Mouse (Mus musculus) lung, embryonic 15.5 days (tissue): ENCODE data around the gene Ly6g6d. TPM values are rescaled to one million over a fixed set of nuclear protein-coding genes. Genes with fewer than 3 reads are reported as not detected.

ENCODE experiments used
- ATAC-seq: fragments of 200-750 bp; cut with Nextera tagmentation; 2 replicates; pipeline ENCODE4 v1.8.0; 2017; ENCODE audit warnings: moderate number of reproducible peaks, borderline replicate concordance; ENCODE audit not compliant: low FRiP score, low TSS enrichment; ENCODE audit errors: extremely low read depth
- H3K27ac ChIP-seq: fragments of 300-500 bp; sonication (generic); 2 replicates; pipeline ENCODE4 v1.5.1; 2015; ENCODE audit warnings: moderate library complexity, mild to moderate bottlenecking, inconsistent platforms
- H3K27me3 ChIP-seq: fragments of 300-500 bp; sonication (generic); 2 replicates; pipeline ENCODE4 v1.6.1; 2015; ENCODE audit warnings: inconsistent platforms
- H3K36me3 ChIP-seq: fragments of 300-500 bp; sonication (generic); 2 replicates; pipeline ENCODE4 v1.6.1; 2015; ENCODE audit warnings: inconsistent platforms
- H3K4me1 ChIP-seq: fragments of 300-500 bp; sonication (generic); 2 replicates; pipeline ENCODE4 v1.6.1; 2015; ENCODE audit warnings: inconsistent platforms
- H3K4me2 ChIP-seq: fragments of 300-500 bp; sonication (generic); 2 replicates; pipeline ENCODE4 v1.6.1; 2015; ENCODE audit warnings: inconsistent platforms, mild to moderate bottlenecking, moderate library complexity
- H3K4me3 ChIP-seq: fragments of 300-500 bp; sonication (generic); 2 replicates; pipeline ENCODE4 v1.5.1; 2015; ENCODE audit warnings: mild to moderate bottlenecking, inconsistent platforms
- H3K9ac ChIP-seq: fragments of 300-500 bp; sonication (generic); 2 replicates; pipeline ENCODE4 v1.6.1; 2015; ENCODE audit warnings: inconsistent platforms
- H3K9me3 ChIP-seq: fragments of 300-500 bp; sonication (generic); 2 replicates; pipeline ENCODE4 v1.6.1; 2016; ENCODE audit warnings: inconsistent platforms
- WGBS: fragments of 180-500 bp; shearing (Covaris S2); methylation state at CpG from one replicate; pipeline ENCODE4 v1.1.7; 2015; 5-methylcytosine and 5-hydroxymethylcytosine counted together
- polyA plus RNA-seq: library from polyadenylated mRNA; unstranded; fragments of >200 nt; fragmentation: Nextera tagmentation; extraction: Ambion mirVana; gene quantifications from 2 replicates; pipeline ENCODE4 v1.2.1, GENCODE M21; 2015

The Ly6g6d gene
- polyA plus RNA-seq, 1 experiment from 2014 or later, result 6.7 TPM

- Histone ChIP-seq H3K27me3 (no peaks in the 10 kb centered on the region), H3K9me3 (no peaks in the 10 kb centered on the region), H3K36me3 (peaks cover 77% of the 10 kb centered on the region), H3K9ac (no peak overlapping the region), H3K4me1 (no peaks in the 10 kb centered on the region), H3K27ac (no peak overlapping the region), H3K4me2 (no peak overlapping the region), H3K4me3 (no peak overlapping the region)
- WGBS, result 88% methylated on average over 12 of the region's 12 CpGs
- no peak for ATAC-seq
Observed at GRCm38 (mm10) chr17:35097164-35097655, 19.3 kb upstream of the Ly6g6d start.

DNA sequence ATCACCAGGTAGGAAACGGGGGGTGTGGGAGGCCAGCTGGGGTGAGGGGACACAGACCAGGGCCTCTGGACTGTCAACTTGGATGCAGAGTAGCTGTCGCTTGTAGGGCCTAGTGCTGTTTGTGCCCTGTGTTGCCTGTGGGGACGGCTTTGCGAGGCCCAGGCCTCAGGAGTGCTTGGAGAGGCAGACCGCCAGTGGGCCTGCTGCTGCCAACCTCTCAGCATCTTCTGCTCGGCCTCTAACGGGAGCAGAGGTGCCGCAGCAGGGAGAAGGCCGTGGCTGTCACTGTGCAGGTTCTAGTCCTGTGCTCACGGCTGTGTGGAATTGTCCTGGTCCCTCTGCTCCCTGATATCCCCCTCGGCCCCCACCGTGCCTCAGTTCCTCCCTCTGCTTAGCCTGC is 18.7 kb upstream of the Ly6g6d start:
- no peak overlapping the region for H3K27ac ChIP-seq
- H3K4me1 ChIP-seq, result no peaks in the 10 kb centered on the region
- no peak for ATAC-seq
- H3K27me3 ChIP-seq, result no peaks in the 10 kb centered on the region
- H3K9me3 ChIP-seq, result no peaks in the 10 kb centered on the region
- H3K4me3 ChIP-seq, result no peak overlapping the region
- no peak overlapping the region for H3K9ac ChIP-seq
- no peak overlapping the region for H3K4me2 ChIP-seq
- peaks cover 76% of the 10 kb centered on the region for H3K36me3 ChIP-seq
- 83% methylated on average over 12 of the region's 12 CpGs for WGBS

GRCm38 (mm10) chr17:35094475-35095365 is 16.9 kb upstream of the Ly6g6d start:
- H3K4me3 ChIP-seq, result no peak overlapping the region
- H3K36me3 ChIP-seq, result peaks cover 67% of the 10 kb centered on the region
- H3K27me3 ChIP-seq, result no peaks in the 10 kb centered on the region
- ATAC-seq, result no peak
- H3K4me2 ChIP-seq, result no peak overlapping the region
- H3K9me3 ChIP-seq, result no peaks in the 10 kb centered on the region
- H3K4me1 ChIP-seq, result peaks cover 12% of the 10 kb centered on the region
- H3K9ac ChIP-seq, result no peak overlapping the region
- 84% methylated on average over 15 of the region's 15 CpGs for WGBS
- H3K27ac ChIP-seq, result no peak overlapping the region

DNA sequence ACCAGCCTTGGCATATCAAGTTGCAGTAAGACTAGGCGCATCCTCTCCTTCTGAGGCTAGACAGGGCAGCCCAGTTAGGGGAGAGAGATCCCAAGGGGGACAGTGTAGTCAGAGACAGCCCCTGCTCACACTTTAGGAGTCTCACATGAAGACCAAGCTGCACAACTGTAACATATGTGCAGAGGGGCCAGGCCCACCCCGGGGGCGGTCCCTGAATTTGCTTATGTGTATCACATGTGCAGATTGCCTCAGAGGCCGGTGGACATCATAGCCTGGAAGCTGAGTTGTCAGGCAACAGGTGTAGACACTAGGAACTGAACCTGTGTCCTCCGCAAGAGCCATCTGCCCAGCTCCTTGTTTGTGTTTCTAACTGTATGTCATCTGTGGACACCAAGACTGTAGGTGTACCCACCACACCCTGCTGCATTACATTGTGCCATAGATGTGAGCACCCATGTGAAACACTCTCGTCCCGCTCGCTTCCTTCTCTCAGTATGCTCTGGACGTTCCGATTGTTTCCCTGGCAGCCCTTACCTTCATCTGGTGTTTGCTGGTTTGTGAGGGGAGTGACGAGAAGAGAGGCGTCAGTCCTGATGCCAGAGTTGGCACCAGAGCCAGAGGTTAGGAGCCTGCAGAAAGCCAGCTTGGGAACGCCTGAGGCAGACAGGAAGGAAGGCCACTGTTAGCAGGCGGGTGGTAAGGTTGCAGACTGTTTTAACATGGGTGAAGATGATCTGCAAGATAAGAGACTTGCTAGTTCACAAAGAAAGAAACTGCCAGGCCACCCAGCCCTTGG is 14.7 kb upstream of the Ly6g6d start:
- no peak overlapping the region for H3K4me3 ChIP-seq
- no peak overlapping the region for H3K4me2 ChIP-seq
- H3K27ac ChIP-seq, result no peak overlapping the region
- ATAC-seq, result no peak
- peaks cover 12% of the 10 kb centered on the region for H3K4me1 ChIP-seq
- H3K27me3 ChIP-seq, result no peaks in the 10 kb centered on the region
- WGBS, result 86% methylated on average over 14 of the region's 14 CpGs
- H3K9ac ChIP-seq, result no peak overlapping the region
- H3K9me3 ChIP-seq, result no peaks in the 10 kb centered on the region
- H3K36me3 ChIP-seq, result peaks cover 53% of the 10 kb centered on the region

- no peak for ATAC-seq
- peak overlapping the region; percentile 65 for H3K4me3 ChIP-seq
- no peaks in the 10 kb centered on the region for H3K27me3 ChIP-seq
- H3K27ac ChIP-seq, result peak overlapping the region; percentile 98
- H3K9ac ChIP-seq, result peak overlapping the region; percentile 79
- no peaks in the 10 kb centered on the region for H3K9me3 ChIP-seq
- H3K4me1 ChIP-seq, result peaks cover 12% of the 10 kb centered on the region
- 61% methylated on average over 8 of the region's 8 CpGs for WGBS
- H3K36me3 ChIP-seq, result peaks cover 32% of the 10 kb centered on the region
- H3K4me2 ChIP-seq, result peak overlapping the region; percentile 66
Observed at GRCm38 (mm10) chr17:35090166-35090932, 12.5 kb upstream of the Ly6g6d start.

DNA sequence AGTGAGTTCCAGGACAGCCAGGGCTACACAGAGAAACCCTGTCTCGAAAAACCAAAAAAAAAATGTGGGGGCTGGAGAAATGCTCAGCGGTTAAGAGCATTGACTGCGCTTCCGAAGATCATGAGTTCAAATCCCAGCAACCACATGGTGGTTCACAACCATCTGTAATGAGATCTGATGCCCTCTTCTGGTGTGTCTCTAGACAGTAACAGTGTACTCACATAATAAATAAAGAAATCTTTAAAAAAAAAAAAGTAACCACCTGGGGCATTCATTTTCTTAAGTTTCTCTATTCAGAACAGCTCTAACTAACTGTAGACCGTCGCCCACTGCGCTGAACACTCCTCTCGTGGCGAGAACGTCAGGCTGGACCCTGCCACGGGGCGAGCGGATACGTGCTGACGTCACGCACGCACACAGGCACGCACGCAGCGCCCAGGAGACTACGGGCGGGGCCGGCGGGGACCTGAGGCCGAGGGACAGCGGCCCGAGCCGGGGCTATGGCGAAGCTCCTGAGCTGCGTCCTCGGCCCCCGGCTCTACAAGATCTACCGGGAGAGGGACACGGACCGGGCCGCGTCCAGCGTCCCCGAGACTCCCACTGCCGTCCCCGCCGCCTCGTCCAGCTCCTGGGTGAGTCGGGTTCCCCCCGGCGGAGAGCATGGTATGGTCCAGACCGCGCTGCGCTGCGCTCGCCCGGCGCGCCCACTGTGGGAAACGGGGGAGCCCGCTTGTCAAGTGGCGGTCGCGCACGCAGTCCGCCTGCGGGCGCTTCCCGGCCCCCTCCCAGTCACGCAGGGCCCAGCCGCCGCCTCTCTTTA is 11.2 kb upstream of the Ly6g6d start, which contains the start of gene Abhd16a:
Gene Abhd16a (plus strand): TSS at position 439 of the 820 bp plus-strand sequence.
- 3% methylated on average over 57 of the region's 67 CpGs for WGBS
- H3K27ac ChIP-seq, result peak within 1 kb of the TSS; percentile 98

DNA sequence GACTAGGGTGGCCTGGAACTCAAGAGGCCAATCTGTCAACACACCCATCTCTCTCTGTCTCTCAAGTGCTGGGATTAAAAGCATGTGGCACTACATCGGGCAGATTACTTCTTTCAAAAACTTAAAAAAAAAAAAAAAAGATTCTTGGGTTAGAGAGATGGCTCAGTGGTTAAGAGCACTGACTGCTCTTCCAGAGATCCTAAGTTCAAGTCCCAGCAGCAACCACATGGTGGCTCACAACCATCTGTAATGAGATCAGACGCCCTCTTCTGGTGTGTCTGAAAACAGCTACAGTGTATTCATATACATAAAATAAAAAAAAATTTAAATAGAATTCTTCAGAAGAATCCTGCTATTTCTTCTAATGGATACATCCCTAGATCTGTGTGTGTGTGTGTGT is 10.3 kb upstream of the Ly6g6d start:
- no peaks in the 10 kb centered on the region for H3K9me3 ChIP-seq
- no peak overlapping the region for H3K27ac ChIP-seq
- no peak for ATAC-seq
- WGBS, result 30% methylated on average over 2 of the region's 2 CpGs
- no peak overlapping the region for H3K4me2 ChIP-seq
- H3K4me3 ChIP-seq, result no peak overlapping the region
- H3K4me1 ChIP-seq, result peaks cover 12% of the 10 kb centered on the region
- H3K9ac ChIP-seq, result no peak overlapping the region
- H3K27me3 ChIP-seq, result no peaks in the 10 kb centered on the region
- H3K36me3 ChIP-seq, result peaks cover 17% of the 10 kb centered on the region

More for the DNA sequence above, 11.2 kb upstream of the Ly6g6d start, which contains the start of gene Abhd16a:
- H3K9me3 ChIP-seq, result no peaks in the 10 kb centered on the region
- peaks cover 22% of the 10 kb centered on the region for H3K36me3 ChIP-seq
- peaks cover 12% of the 10 kb centered on the region for H3K4me1 ChIP-seq
- peak within 1 kb of the TSS; percentile 79 for H3K9ac ChIP-seq
- peak; percentile 99 for ATAC-seq
- H3K27me3 ChIP-seq, result no peaks in the 10 kb centered on the region
- H3K4me2 ChIP-seq, result peak within 1 kb of the TSS; percentile 66
- peak within 1 kb of the TSS; percentile 65 for H3K4me3 ChIP-seq

- WGBS, result 62% methylated on average over 7 of the region's 7 CpGs
- no peak within 1 kb of the TSS for H3K4me2 ChIP-seq
- no peaks in the 10 kb centered on the region for H3K36me3 ChIP-seq
- peaks cover 5% of the 10 kb centered on the region for H3K4me1 ChIP-seq
- no peak within 1 kb of the TSS for H3K9ac ChIP-seq
- no peak within 1 kb of the TSS for H3K27ac ChIP-seq
- H3K27me3 ChIP-seq, result no peaks in the 10 kb centered on the region
- no peaks in the 10 kb centered on the region for H3K9me3 ChIP-seq
- no peak for ATAC-seq
- no peak within 1 kb of the TSS for H3K4me3 ChIP-seq
Observed at GRCm38 (mm10) chr17:35085208-35085865, 7.5 kb upstream of the Ly6g6d start, which contains the start of gene Ly6g6f. Gene Ly6g6f, minus strand, starts transcription at chr17:35085610.

DNA sequence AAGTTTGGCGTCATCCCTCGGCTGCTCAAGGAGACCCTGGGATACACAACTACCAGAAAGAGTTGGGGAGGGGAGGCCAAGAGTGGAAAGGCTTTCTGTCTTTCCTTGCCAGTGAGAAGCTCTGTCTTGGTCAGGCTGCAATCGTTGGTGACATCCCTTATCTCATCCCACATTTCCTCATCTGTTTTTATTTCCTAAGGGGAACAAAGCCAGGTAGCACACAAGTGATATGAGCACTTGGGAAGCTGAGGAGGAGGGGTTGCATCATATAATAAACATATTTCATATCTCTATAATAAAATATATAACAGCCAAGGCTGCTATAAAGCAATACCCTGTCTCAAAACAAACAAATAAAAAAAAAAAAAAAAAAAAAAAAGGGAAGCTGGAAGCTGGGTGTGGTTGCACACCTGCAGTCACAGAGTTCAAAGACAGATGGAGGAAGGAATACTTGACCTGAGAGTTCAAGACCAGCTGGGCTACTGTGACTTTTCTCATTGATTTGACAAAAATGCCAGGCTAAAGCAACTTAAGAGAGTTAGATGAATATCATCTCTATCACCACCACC is 6.1 kb upstream of the Ly6g6d start:
- H3K36me3 ChIP-seq, result no peaks in the 10 kb centered on the region
- 54% methylated on average over 3 of the region's 3 CpGs for WGBS
- H3K4me1 ChIP-seq, result no peaks in the 10 kb centered on the region
- H3K27ac ChIP-seq, result no peak overlapping the region
- H3K9ac ChIP-seq, result no peak overlapping the region
- H3K4me3 ChIP-seq, result no peak overlapping the region
- H3K27me3 ChIP-seq, result no peaks in the 10 kb centered on the region
- H3K4me2 ChIP-seq, result no peak overlapping the region
- no peak for ATAC-seq
- H3K9me3 ChIP-seq, result no peaks in the 10 kb centered on the region
